Mouse (Mus musculus) MEL-GATA-1-ER (cell line): Measurements from ENCODE around the gene Abhd16a.

Experiments
- DNase-seq: peaks from one replicate; pipeline ENCODE4 v3.0.0-alpha.2; 2012; ENCODE audit warnings: low read depth; ENCODE audit errors: extremely low read depth

Gene Abhd16a

DNA sequence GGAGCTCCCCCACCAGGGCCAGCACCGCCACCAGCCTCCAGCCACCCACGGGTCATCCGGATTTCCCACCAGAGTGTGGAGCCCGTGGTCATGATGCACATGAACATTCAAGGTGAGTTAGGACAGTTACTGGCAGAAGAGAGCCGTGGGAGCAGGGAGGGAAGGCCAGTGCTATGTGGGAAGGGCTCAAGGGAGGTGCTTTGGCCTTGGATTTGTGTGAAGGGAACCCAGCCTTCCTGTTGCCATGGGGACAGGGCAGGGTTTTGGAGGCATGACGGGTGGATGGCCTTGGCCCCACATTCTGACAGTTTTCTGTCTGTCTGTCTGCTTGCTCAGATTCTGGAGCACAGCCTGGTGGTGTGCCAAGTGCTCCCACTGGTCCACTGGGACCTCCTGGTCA is 52.9 kb downstream of the Abhd16a start:
- DNase-seq: no peak

DNA sequence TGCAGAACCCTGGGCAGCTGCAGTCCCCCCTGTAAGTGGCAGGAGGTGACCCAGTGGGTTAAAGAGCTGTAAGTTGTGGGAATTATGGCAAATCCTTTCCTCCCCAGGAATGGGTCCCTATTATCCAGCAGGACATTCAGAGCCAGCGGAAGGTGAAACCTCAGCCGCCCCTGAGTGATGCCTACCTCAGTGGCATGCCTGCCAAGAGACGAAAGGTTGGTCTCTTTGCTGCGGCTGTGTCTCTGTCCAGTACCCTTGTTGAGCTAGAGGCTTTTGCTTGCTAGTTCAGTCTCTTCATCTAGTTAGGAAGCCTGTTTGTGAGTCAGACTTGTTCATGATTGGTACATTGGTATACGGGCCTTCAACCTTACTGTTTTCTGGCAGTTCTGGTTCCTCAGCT is 57.1 kb downstream of the Abhd16a start:
- DNase-seq: no peak

DNA sequence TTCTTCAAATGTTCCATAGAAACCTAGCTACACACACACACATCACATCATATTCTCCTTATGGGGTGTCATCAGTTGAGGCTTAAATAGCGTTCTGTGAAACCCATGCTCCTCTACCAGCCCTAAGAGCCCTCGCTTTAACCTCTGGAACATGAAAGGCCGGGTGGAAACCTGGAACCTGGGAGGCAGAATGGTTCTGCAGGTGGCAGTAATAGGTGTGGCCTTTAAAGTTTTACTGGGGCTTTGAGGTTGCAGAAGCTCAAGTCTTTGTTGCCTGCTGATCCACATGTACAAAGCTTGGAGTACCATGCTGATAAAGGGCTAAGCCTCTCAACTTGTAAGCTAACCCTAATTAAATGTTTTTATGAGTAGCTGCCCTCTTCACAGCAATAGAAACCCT is 58.3 kb downstream of the Abhd16a start:
- DNase-seq: no peak

DNA sequence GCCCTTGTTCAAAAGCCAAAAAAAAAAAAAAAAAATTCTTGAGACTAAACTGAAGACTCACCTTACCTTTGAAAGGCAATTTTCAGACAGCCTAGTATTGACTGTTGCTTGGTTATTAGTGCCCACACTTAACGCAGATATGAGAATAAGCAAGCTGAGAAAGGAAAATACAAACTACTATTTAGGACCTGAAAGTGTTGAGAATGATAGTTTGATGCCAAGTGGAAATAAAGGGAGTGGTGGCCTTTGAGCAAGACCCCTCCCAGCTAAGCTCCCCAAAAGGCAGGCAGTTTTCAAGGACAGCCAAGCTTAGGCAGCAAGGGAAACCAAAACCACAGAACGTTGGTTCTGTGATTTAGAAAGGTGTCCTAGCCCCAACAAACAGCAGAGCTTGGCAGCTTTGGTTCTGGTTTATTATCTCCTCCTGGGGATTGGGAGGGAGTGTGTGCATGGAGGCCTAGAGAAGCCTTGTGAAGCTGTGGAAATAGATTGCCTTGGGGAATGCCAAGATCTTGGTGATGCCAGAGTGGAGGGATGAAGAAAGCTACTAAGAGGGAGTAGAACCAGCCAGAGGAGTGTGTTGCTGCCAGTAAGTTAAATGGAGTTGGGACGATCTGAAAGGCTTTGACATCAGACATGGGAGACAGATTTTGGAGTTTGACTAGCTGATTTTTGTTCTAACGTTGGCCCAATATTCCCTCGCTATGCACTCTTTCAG is 59.0 kb downstream of the Abhd16a start:
- no peak for DNase-seq

DNA sequence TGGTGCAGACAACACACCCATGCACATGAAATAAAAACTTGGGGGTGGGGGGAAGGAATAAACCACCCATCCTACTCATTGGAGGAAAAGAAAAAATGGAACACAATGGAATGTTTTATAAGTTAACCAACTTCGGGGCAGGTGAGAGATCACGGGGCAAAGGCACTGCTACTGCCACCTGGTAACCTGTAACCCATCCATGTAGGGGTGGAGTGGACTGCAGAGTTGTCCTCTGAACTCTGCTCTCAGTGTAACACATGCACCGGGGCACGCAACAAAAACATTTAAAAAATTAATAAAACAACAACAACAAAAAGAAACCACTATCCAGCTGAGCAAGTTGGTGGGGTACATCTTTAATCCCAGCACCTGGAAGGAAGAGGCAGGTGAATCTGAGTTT is 63.1 kb downstream of the Abhd16a start:
- no peak for DNase-seq
